Mouse (Mus musculus) hindbrain, postnatal 0 days (tissue): Measurements from ENCODE around the gene Rarb. TPM values are rescaled to one million over a fixed set of nuclear protein-coding genes. Genes with fewer than 3 reads are reported as not detected.

Experiments used
- ATAC-seq: fragments of 200-750 bp; cut with Nextera tagmentation; 2 replicates; pipeline ENCODE4 v1.8.0; 2017; ENCODE audit warnings: mild to moderate bottlenecking, moderate TSS enrichment, moderate library complexity
- DNase-seq: peaks from one replicate; pipeline ENCODE4 v3.0.0-alpha.2; 2015; ENCODE audit warnings: low spot score
- H3K27ac ChIP-seq: fragments of 300-500 bp; sonication (generic); 2 replicates; pipeline ENCODE4 v1.5.1; 2014; ENCODE audit warnings: mild to moderate bottlenecking
- H3K27me3 ChIP-seq: fragments of 300-500 bp; sonication (generic); 2 replicates; pipeline ENCODE4 v1.6.1; 2014; ENCODE audit warnings: low read length, mixed read lengths; ENCODE audit not compliant: insufficient read depth
- H3K36me3 ChIP-seq: fragments of 300-500 bp; sonication (generic); 2 replicates; pipeline ENCODE4 v1.6.1; 2014; ENCODE audit warnings: low read length, mixed read lengths; ENCODE audit not compliant: insufficient read depth
- H3K4me1 ChIP-seq: fragments of 300-500 bp; sonication (generic); 2 replicates; pipeline ENCODE4 v1.6.1; 2014; ENCODE audit warnings: antibody characterized with exemption, low read length, mixed read lengths; ENCODE audit not compliant: insufficient read depth
- H3K4me2 ChIP-seq: fragments of 300-500 bp; sonication (generic); 2 replicates; pipeline ENCODE4 v1.6.1; 2014; ENCODE audit warnings: low read depth, mild to moderate bottlenecking, low read length, moderate library complexity, mixed read lengths
- H3K4me3 ChIP-seq: fragments of 300-500 bp; sonication (generic); 2 replicates; pipeline ENCODE4 v1.5.1; 2014; ENCODE audit warnings: low read length
- H3K9ac ChIP-seq: fragments of 300-500 bp; sonication (generic); replicated peaks from 2 replicates; pipeline ENCODE4 v1.6.1; 2014; ENCODE audit warnings: mild to moderate bottlenecking, low read length, moderate library complexity, mixed read lengths
- H3K9me3 ChIP-seq: fragments of 300-500 bp; sonication (generic); 2 replicates; pipeline ENCODE4 v1.6.1; 2016; ENCODE audit warnings: low read length, mixed read lengths
- CTCF ChIP-seq: IDR thresholded peaks from 2 replicates; pipeline ENCODE4 v1.5.1; 2016; ENCODE audit warnings: antibody characterized with exemption, control low read depth, low read depth
- WGBS: fragments of 180-500 bp; shearing (Covaris S2); extraction: QIAGEN DNeasy Blood & Tissue Kit; methylation state at CpG from one replicate; pipeline ENCODE4 v1.1.7; 2014; 5-methylcytosine and 5-hydroxymethylcytosine counted together
- polyA plus RNA-seq: library from polyadenylated mRNA; unstranded; fragments of >200 nt; fragmentation: Nextera tagmentation; extraction: Ambion mirVana; gene quantifications from 2 replicates; pipeline ENCODE4 v1.2.1, GENCODE M21; 2015
- total RNA-seq: library from RNA; depleted of rRNA; stranded (reverse); fragments of >200 nt; gene quantifications from 2 replicates; pipeline ENCODE4 v1.2.3, GENCODE M21; 2014

The Rarb gene
- total and polyA plus RNA-seq, 2 experiments from 2014 or later: 9.6 to 13.7 TPM

DNA sequence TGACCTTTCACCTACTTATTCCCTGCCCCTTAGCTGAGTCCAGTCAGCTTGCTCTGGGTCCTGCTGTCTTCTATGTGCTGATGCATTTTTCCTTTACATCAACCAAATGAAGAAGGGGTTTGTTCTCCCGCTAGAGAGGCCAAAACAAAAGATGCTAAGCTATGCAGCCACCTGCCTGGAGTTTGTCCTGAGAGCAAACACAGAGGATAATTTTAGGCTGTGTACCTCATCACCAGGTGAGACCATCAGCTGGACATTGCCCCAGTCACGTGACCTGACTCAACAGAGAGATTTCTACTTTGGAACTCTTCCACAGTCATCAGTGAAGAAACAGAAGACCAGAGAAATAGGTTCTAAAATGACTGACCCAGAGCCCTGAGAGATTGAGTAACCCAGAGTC lies 339.4 kb downstream of the Rarb start:
- ATAC-seq (no peak), DNase-seq (no peak)
- Histone ChIP-seq H3K4me1 (no peaks in the 10 kb centered on the region), H3K4me2 (no peak overlapping the region), H3K4me3 (no peak overlapping the region), H3K36me3 (no peaks in the 10 kb centered on the region), H3K9me3 (no peaks in the 10 kb centered on the region), H3K9ac (no peak overlapping the region), H3K27ac (no peak overlapping the region), H3K27me3 (no peaks in the 10 kb centered on the region)
- TF ChIP-seq CTCF: no peak
- WGBS: 78% methylated on average over 2 of the region's 2 CpGs

DNA sequence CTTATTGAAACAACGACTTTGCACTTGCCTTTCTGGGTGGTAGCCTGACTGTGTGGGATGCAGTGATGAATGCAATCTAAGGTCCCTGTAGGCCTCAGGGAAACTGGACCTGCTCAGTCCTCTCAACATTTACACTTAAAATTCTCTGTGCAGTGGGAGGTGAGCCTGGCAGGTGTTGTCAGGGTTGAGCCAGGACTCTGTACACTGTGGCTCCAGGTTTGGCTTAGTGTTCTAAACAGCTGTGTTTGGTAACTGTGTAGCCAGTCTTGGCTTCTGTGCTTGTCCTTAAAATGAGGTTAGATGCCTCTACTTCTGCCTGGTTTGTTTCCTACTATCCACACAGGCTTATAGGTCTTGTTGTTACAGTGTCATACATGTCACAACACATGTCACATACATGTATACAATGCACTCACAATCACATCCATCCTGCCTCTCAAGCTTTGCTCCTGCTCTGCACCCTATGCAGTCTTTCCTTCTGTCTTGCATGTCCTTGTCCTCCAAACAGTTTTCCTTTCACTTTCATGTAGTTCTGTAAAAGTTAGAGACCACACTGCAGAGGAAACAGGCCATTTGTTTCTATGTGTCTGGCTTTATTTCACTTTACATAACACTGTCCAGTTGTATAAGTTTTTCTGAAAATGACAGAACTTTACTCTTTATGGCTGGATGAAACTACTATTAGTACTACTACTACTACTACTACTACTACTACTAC lies 340.2 kb downstream of the Rarb start:
- H3K27me3 ChIP-seq: no peaks in the 10 kb centered on the region
- H3K4me3 ChIP-seq: no peak overlapping the region
- no peak overlapping the region for H3K27ac ChIP-seq
- H3K4me2 ChIP-seq: no peak overlapping the region
- no peaks in the 10 kb centered on the region for H3K36me3 ChIP-seq
- no peak for ATAC-seq
- no peak for DNase-seq
- TF ChIP-seq CTCF: no peak
- no peak overlapping the region for H3K9ac ChIP-seq
- H3K4me1 ChIP-seq: no peaks in the 10 kb centered on the region
- H3K9me3 ChIP-seq: no peaks in the 10 kb centered on the region
- WGBS: 90% methylated on average over 1 of the region's 1 CpGs

DNA sequence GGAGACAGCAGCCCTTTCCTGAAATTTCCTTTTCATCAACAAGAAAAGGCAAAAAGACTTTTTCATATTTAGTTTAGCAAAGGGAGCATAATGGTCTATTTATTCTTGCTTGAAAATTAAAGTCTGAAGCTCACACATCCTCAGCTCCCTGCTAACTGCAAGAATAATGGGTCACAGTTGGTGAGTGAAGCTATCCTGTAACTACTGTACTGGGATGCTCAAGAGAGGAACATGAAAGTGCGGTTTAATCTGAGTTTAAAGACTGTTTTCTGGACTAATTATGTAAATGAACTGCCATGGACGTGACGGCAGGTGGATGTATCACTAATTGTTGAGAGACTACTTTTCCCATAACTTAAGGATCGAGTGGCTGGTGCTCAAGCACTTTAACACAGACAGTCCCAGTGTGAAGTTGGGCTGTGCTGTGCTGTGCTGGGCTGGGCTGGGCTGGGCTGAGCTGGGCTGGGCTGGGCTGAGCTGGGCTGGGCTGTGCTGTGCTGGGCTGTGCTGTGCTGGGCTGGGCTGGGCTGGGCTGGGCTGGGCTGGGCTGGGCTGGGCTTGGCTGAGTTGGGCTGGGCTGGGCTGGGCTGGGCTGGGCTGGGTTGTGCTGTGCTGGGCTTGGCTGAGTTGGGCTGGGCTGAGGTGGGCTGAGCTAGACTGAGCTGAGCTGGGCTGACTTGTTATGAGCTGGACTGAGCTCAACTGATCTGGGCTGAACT lies 370.5 kb downstream of the Rarb start:
- Histone ChIP-seq H3K9ac (no peak overlapping the region), H3K27ac (no peak overlapping the region), H3K36me3 (no peaks in the 10 kb centered on the region), H3K4me1 (no peaks in the 10 kb centered on the region), H3K9me3 (no peaks in the 10 kb centered on the region), H3K4me3 (no peak overlapping the region), H3K27me3 (no peaks in the 10 kb centered on the region), H3K4me2 (no peak overlapping the region)
- TF ChIP-seq CTCF: no peak
- DNase-seq (no peak), ATAC-seq (peak; percentile 43; the same call in 1 of the 2 replicates)
- WGBS: 43% methylated on average over 4 of the region's 4 CpGs

DNA sequence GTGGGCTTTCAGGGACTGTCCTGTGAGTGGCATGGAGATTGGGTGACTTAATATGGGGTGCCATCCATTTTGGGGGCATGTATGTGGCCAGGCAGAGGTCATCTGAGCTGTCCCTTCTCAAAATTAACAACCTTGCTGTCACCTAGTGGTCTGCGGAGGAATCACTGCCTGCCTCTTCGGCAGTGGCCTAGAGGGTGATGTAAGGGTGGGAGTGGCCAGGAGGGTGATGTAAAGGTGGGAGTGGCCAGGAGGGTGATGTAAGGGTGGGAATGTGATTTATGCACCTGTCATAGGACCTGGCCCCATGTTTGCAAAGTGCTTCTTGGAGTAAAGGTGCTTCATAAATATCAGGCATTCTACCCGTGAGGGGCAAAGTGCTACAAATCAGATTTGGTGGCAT lies 371.4 kb downstream of the Rarb start:
- H3K27ac ChIP-seq: no peak overlapping the region
- WGBS: 42% methylated on average over 3 of the region's 3 CpGs
- no peaks in the 10 kb centered on the region for H3K9me3 ChIP-seq
- peak; percentile 35 for DNase-seq
- H3K9ac ChIP-seq: no peak overlapping the region
- ATAC-seq: peak; percentile 84
- no peak overlapping the region for H3K4me2 ChIP-seq
- H3K36me3 ChIP-seq: no peaks in the 10 kb centered on the region
- TF ChIP-seq CTCF: peak; percentile 63
- no peaks in the 10 kb centered on the region for H3K4me1 ChIP-seq
- H3K4me3 ChIP-seq: no peak overlapping the region
- no peaks in the 10 kb centered on the region for H3K27me3 ChIP-seq

DNA sequence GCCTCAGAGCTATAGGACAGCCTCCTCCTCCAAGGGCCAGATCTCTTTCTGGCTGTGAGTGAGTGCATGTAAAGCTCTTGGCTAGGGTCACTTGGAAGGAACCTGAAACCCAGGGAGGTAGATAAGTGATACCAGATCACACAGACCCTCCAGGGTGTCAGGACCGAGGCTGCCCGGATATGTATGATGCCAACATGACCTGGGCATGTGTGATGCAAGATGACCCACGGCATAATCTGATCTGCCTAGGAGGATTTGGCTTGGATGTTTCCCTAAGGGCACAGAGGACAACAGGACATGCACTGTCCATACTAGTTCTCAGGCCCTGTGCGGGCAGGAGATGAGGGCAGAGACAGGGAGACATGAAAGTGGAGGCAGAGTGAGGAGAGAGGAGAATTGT lies 374.1 kb downstream of the Rarb start:
- no peaks in the 10 kb centered on the region for H3K27me3 ChIP-seq
- WGBS: 81% methylated on average over 4 of the region's 4 CpGs
- DNase-seq (no peak), ATAC-seq (no peak)
- no peak for TF ChIP-seq CTCF
- H3K4me3 ChIP-seq: no peak overlapping the region
- no peak overlapping the region for H3K4me2 ChIP-seq
- H3K9ac ChIP-seq: no peak overlapping the region
- no peaks in the 10 kb centered on the region for H3K9me3 ChIP-seq
- no peak overlapping the region for H3K27ac ChIP-seq
- H3K4me1 ChIP-seq: no peaks in the 10 kb centered on the region
- no peaks in the 10 kb centered on the region for H3K36me3 ChIP-seq

DNA sequence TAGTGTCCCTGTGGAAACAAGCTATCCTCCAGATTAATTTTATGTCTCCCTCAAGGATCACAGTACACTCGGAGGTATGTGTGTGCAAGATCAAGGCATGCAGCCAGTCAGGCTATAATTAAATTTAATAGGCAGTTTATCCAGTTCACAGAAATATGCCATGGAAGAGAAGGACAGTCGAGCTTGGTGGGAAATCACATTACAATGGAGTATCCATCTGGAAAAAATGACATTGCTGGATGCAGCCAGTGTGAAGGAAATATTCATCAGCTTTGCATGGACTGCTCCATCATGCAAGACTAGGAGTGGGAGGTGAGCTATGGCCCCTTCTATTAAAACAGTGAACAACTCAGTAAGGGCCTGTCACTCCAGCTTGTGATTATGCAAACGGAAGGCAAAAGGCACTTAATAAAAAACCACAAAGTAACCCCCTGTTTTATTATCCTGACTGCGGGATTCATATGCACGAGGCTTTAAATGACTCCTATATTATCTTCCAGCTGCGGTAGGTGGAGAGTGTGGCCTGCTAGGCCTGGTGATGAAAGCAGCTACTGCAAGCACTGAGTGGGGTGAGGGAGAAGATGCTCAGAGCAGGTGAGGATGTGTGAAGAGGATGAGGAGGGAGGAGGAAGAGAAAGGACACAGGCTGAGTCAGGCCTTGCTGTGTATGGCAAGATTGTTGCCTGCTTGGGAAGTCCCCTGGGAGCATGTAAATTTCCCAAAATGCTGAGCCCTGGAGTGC lies 379.4 kb downstream of the Rarb start:
- 58% methylated on average over 6 of the region's 6 CpGs for WGBS
- Histone ChIP-seq H3K27ac (no peak overlapping the region), H3K4me1 (no peaks in the 10 kb centered on the region), H3K9ac (no peak overlapping the region), H3K27me3 (no peaks in the 10 kb centered on the region), H3K4me2 (no peak overlapping the region), H3K9me3 (no peaks in the 10 kb centered on the region), H3K4me3 (no peak overlapping the region), H3K36me3 (no peaks in the 10 kb centered on the region; the same call in 1 of the 2 replicates)
- no peak for ATAC-seq
- DNase-seq: no peak
- TF ChIP-seq CTCF: no peak
